8 mouse cellular contexts compared by ENCODE assay signal in genomic region chr4:111719296-111719695, GRCm38 (mm10). TPM values are rescaled to one million over a fixed set of nuclear protein-coding genes. Genes with fewer than 3 reads are reported as not detected.
DNase-seq lines count a peak whose midpoint lies in the region; ATAC-seq and TF ChIP-seq lines count a peak whose summit lies in the region.

No protein-coding gene starts in this region.

- peak overlapping the region; percentile 34 for H3K4me3 ChIP-seq in lung, adult 2 months (replicated peaks; ENCODE audit: extremely low read depth, low read depth, low read length)
- peak overlapping the region; percentile 86 for H3K4me3 ChIP-seq in embryonic facial prominence, embryonic 15.5 days (replicated peaks)
- peak overlapping the region; percentile 85 for H3K4me3 ChIP-seq in hindbrain, embryonic 16.5 days (ENCODE audit: low read length)
- peak overlapping the region; percentile 82; the same call in 1 of the 2 replicates for H3K4me3 ChIP-seq in midbrain, embryonic 11.5 days (ENCODE audit: low read depth, low read length)

- no peaks in the 10 kb centered on the region for H3K36me3 ChIP-seq in embryonic facial prominence, embryonic 15.5 days
- H3K36me3 ChIP-seq in hindbrain, embryonic 16.5 days (ENCODE audit: control insufficient read depth, insufficient read depth, low read length) = no peaks in the 10 kb centered on the region
- no peaks in the 10 kb centered on the region for H3K36me3 ChIP-seq in midbrain, embryonic 11.5 days (ENCODE audit: control insufficient read depth, insufficient read depth, low read length)

- peak; percentile 4 for DNase-seq in lung, adult 2 months
- no peak for DNase-seq in lung, postnatal 4 days
- no peak for DNase-seq in midbrain, embryonic 11.5 days (ENCODE audit: low spot score, missing footprints)
- no peak for DNase-seq in urinary bladder, postnatal 14 days (ENCODE audit: low spot score)
- DNase-seq in MN1 (ENCODE audit: low spot score) = no peak
- DNase-seq in urinary bladder, adult 2 months (ENCODE audit: low spot score) = no peak

- peak overlapping the region; percentile 71 for H3K4me2 ChIP-seq in embryonic facial prominence, embryonic 15.5 days (replicated peaks)
- H3K4me2 ChIP-seq in hindbrain, embryonic 16.5 days (ENCODE audit: low read length) = peak overlapping the region; percentile 82
- H3K4me2 ChIP-seq in midbrain, embryonic 11.5 days = peak overlapping the region; percentile 56; the same call in 1 of the 2 replicates

- H3K4me1 ChIP-seq in lung, adult 2 months (ENCODE audit: control insufficient read depth, insufficient read depth, low read length) = peaks cover 3% of the 10 kb centered on the region; the same call in 1 of the 2 replicates
- H3K4me1 ChIP-seq in embryonic facial prominence, embryonic 15.5 days = peaks cover 11% of the 10 kb centered on the region
- H3K4me1 ChIP-seq in hindbrain, embryonic 16.5 days (ENCODE audit: control insufficient read depth, insufficient read depth, low read depth, low read length) = no peaks in the 10 kb centered on the region
- peaks cover 8% of the 10 kb centered on the region for H3K4me1 ChIP-seq in midbrain, embryonic 11.5 days (ENCODE audit: control insufficient read depth, insufficient read depth, low read length)

- no peak overlapping the region for H3K9ac ChIP-seq in embryonic facial prominence, embryonic 15.5 days
- no peak overlapping the region for H3K9ac ChIP-seq in hindbrain, embryonic 16.5 days (ENCODE audit: low read depth, low read length)
- no peak overlapping the region for H3K9ac ChIP-seq in midbrain, embryonic 11.5 days (ENCODE audit: low read length)

- H3K27ac ChIP-seq in embryonic facial prominence, embryonic 15.5 days (replicated peaks) = 0 out of 2 replicates have a peak overlapping the region, but pooled peaks have one; percentile 83
- H3K27ac ChIP-seq in hindbrain, embryonic 16.5 days (ENCODE audit: low read depth, low read length) = no peak overlapping the region
- no peak overlapping the region for H3K27ac ChIP-seq in midbrain, embryonic 11.5 days (ENCODE audit: low read depth, low read length)

- WGBS in lung, adult 2 months = 41% methylated on average over 4 of the region's 4 CpGs
- WGBS in embryonic facial prominence, embryonic 15.5 days = 65% methylated on average over 4 of the region's 4 CpGs
- 74% methylated on average over 4 of the region's 4 CpGs for WGBS in hindbrain, embryonic 16.5 days
- 72% methylated on average over 4 of the region's 4 CpGs for WGBS in midbrain, embryonic 11.5 days

- TF ChIP-seq CTCF in lung, adult 2 months (IDR thresholded peaks at IDR 0.05; ENCODE audit: insufficient read depth, low read length) = no peak

- H3K27me3 ChIP-seq in embryonic facial prominence, embryonic 15.5 days = no peaks in the 10 kb centered on the region
- peaks cover 3% of the 10 kb centered on the region for H3K27me3 ChIP-seq in hindbrain, embryonic 16.5 days (replicated peaks; ENCODE audit: control insufficient read depth, insufficient read depth, low read length)
- no peaks in the 10 kb centered on the region for H3K27me3 ChIP-seq in midbrain, embryonic 11.5 days (ENCODE audit: control insufficient read depth, insufficient read depth, low read length)

- TF ChIP-seq POLR2A in lung, adult 2 months (IDR thresholded peaks at IDR 0.05; ENCODE audit: borderline replicate concordance, extremely low read depth, low read depth, low read length) = no peak

- no peaks in the 10 kb centered on the region for H3K9me3 ChIP-seq in embryonic facial prominence, embryonic 15.5 days (replicated peaks)
- no peaks in the 10 kb centered on the region for H3K9me3 ChIP-seq in hindbrain, embryonic 16.5 days (ENCODE audit: control insufficient read depth, low read length)
- no peaks in the 10 kb centered on the region for H3K9me3 ChIP-seq in midbrain, embryonic 11.5 days (ENCODE audit: control insufficient read depth, low read length)

- ATAC-seq in embryonic facial prominence, embryonic 15.5 days (ENCODE audit: insufficient number of reproducible peaks, low FRiP score, low TSS enrichment, low read depth) = no peak
- ATAC-seq in hindbrain, embryonic 16.5 days = no peak
- ATAC-seq in midbrain, embryonic 11.5 days (ENCODE audit: low FRiP score) = no peak

RNA-seq across cellular contexts. Expression of gene Spata6, which starts 0.5 kb away (rescaled TPM):
- 27.8 and 46.0 TPM in 2 replicates for polyA plus RNA-seq in lung, adult 2 months (2012; rRNA removed)
- 25.1 and 26.1 TPM in 2 replicates for polyA plus RNA-seq in embryonic facial prominence, embryonic 15.5 days (2015; fragmentation: Nextera tagmentation; extraction: Ambion mirVana)
- 16.1 and 16.8 TPM in 2 replicates for polyA plus RNA-seq in hindbrain, embryonic 16.5 days (2015; fragmentation: Nextera tagmentation; extraction: Ambion mirVana)
- 27.6 and 34.3 TPM in 2 replicates for polyA plus RNA-seq in midbrain, embryonic 11.5 days (2014; fragmentation: Nextera tagmentation; extraction: Ambion mirVana)
- polyA plus RNA-seq in urinary bladder, adult 2 months (2012; rRNA removed) = 27.9 and 28.2 TPM in 2 replicates

Comparison
In these comparisons a context has a peak if more than half of its experiments do, and no peak if none do; other contexts are left out.
1. H3K4me3 ChIP-seq: peak in every context shown above with its lines; median percentile 86 in embryonic facial prominence, embryonic 15.5 days; 85 in hindbrain, embryonic 16.5 days; 82 in midbrain, embryonic 11.5 days; 34 in lung, adult 2 months.